In genomic region chr13:113550866-113551565, GRCm38 (mm10) we compare ENCODE assay signal across 9 mouse cellular contexts.
A peak's percentile ranks its signal among the peaks of the same experiment; 100 is the strongest.
DNase-seq lines count a peak whose midpoint lies in the region; ATAC-seq and TF ChIP-seq lines count a peak whose summit lies in the region.
"Had no signal": no experiment of that assay in that cellular context is flagged by ENCODE, and none has a peak within 500 bp of the region (broad histone marks: within the 10 kb centered on the region; RNA-seq: fewer than 3 reads in every experiment).

No protein-coding gene starts in this region.

- H3K4me3 ChIP-seq in embryonic facial prominence, embryonic 14.5 days (ENCODE audit: low read depth, low read length) = no peak overlapping the region
- no peak overlapping the region for H3K4me3 ChIP-seq in heart, postnatal 0 days (ENCODE audit: low read depth, low read length)
- H3K4me3 ChIP-seq: liver, embryonic 13.5 days had no signal

- no peak for TF ChIP-seq CTCF in heart, postnatal 0 days (IDR thresholded peaks at IDR 0.05; ENCODE audit: low read depth)

- no peak overlapping the region for H3K9ac ChIP-seq in embryonic facial prominence, embryonic 14.5 days (ENCODE audit: low read depth, low read length)
- no peak overlapping the region for H3K9ac ChIP-seq in heart, postnatal 0 days (replicated peaks; ENCODE audit: low read depth, low read length)
- H3K9ac ChIP-seq: liver, embryonic 13.5 days had no signal

- peak; percentile 7 for DNase-seq in ovary, postnatal 36 days (ENCODE audit: low spot score)
- DNase-seq in ovary, postnatal 10 days (ENCODE audit: low spot score) = no peak
- peak; percentile 79 for DNase-seq in embryonic facial prominence, embryonic 14.5 days (ENCODE audit: low spot score)
- DNase-seq in heart, postnatal 0 days (ENCODE audit: low spot score) = peak; percentile 84
- peak; percentile 57 for DNase-seq in skeletal muscle tissue, adult 2 months (ENCODE audit: low read depth, low spot score)
- no peak for DNase-seq in thymus, postnatal 14 days
- no peak for DNase-seq in embryo, embryonic 9.5 days (ENCODE audit: extremely low spot score)
- DNase-seq: liver, embryonic 13.5 days had no signal

- no peaks in the 10 kb centered on the region for H3K36me3 ChIP-seq in embryonic facial prominence, embryonic 14.5 days (ENCODE audit: control insufficient read depth, insufficient read depth, low read length)
- H3K36me3 ChIP-seq in heart, postnatal 0 days (replicated peaks; ENCODE audit: control insufficient read depth, insufficient read depth, low read length) = no peaks in the 10 kb centered on the region
- H3K36me3 ChIP-seq: liver, embryonic 13.5 days had no signal

- H3K27ac ChIP-seq in embryonic facial prominence, embryonic 14.5 days (replicated peaks; ENCODE audit: low read depth, low read length) = peak overlapping the region; percentile 40
- H3K27ac ChIP-seq in heart, postnatal 0 days (ENCODE audit: low read depth) = peak overlapping the region; percentile 74
- H3K27ac ChIP-seq: liver, embryonic 13.5 days had no signal

- WGBS in embryonic facial prominence, embryonic 14.5 days = 49% methylated on average over 8 of the region's 8 CpGs
- 22% methylated on average over 8 of the region's 8 CpGs for WGBS in heart, postnatal 0 days

- H3K27me3 ChIP-seq in embryonic facial prominence, embryonic 14.5 days (replicated peaks; ENCODE audit: control insufficient read depth, insufficient read depth, low read length) = no peaks in the 10 kb centered on the region
- H3K27me3 ChIP-seq in heart, postnatal 0 days (ENCODE audit: control insufficient read depth, insufficient read depth, low read length) = no peaks in the 10 kb centered on the region
- H3K27me3 ChIP-seq: liver, embryonic 13.5 days had no signal

- peaks cover 6% of the 10 kb centered on the region; the same call in 1 of the 2 replicates for H3K4me1 ChIP-seq in embryonic facial prominence, embryonic 14.5 days (ENCODE audit: control insufficient read depth, insufficient read depth, low read length)
- H3K4me1 ChIP-seq in heart, postnatal 0 days (ENCODE audit: control insufficient read depth, insufficient read depth) = peaks cover 16% of the 10 kb centered on the region; the same call in 1 of the 2 replicates
- H3K4me1 ChIP-seq: liver, embryonic 13.5 days had no signal

- peak; percentile 71; the same call in 1 of the 2 replicates for TF ChIP-seq EP300 in heart, postnatal 0 days (IDR thresholded peaks at IDR 0.05; ENCODE audit: low read depth)

- peak; percentile 41 for ATAC-seq in embryonic facial prominence, embryonic 14.5 days (ENCODE audit: low read depth)
- peak; percentile 80 for ATAC-seq in heart, postnatal 0 days (ENCODE audit: insufficient read depth, low read depth)
- no peak for ATAC-seq in erythroblast, adult 5-6 weeks (replicated peaks; ENCODE audit: low FRiP score, poor library complexity, severe bottlenecking)

- no peak overlapping the region for H3K4me2 ChIP-seq in embryonic facial prominence, embryonic 14.5 days (ENCODE audit: low read depth, low read length)
- peak overlapping the region; percentile 35 for H3K4me2 ChIP-seq in heart, postnatal 0 days (ENCODE audit: low read depth, low read length)
- H3K4me2 ChIP-seq: liver, embryonic 13.5 days had no signal

- no peaks in the 10 kb centered on the region; the same call in 1 of the 2 replicates for H3K9me3 ChIP-seq in embryonic facial prominence, embryonic 14.5 days (ENCODE audit: control insufficient read depth, low read length)
- no peaks in the 10 kb centered on the region for H3K9me3 ChIP-seq in heart, postnatal 0 days (replicated peaks; ENCODE audit: control insufficient read depth, low read length)
- H3K9me3 ChIP-seq: liver, embryonic 13.5 days had no signal

Comparison
In these comparisons a context has a peak if more than half of its experiments do, and no peak if none do; other contexts are left out.
1. DNase-seq: peak in ovary, postnatal 36 days (single experiment), embryonic facial prominence, embryonic 14.5 days (single experiment), heart, postnatal 0 days (single experiment) and skeletal muscle tissue, adult 2 months (single experiment); none in ovary, postnatal 10 days (single experiment), thymus, postnatal 14 days (single experiment) and embryo, embryonic 9.5 days (single experiment).